Mouse (Mus musculus) adrenal gland, postnatal 10 days (tissue): ENCODE data around the gene Grin3a. TPM values are rescaled to one million over a fixed set of nuclear protein-coding genes. Genes with fewer than 3 reads are reported as not detected.

Experiments
- DNase-seq: peaks from one replicate; pipeline ENCODE4 v3.0.0; 2021; ENCODE audit warnings: mixed read lengths
- long read RNA-seq, 2 experiments: library from polyadenylated mRNA; stranded (forward); transcript quantifications; one replicate each; pipeline ENCODE4 v2.0.0; 2021
- total RNA-seq, 2 experiments: library from RNA; stranded (reverse); gene quantifications; 2 replicates each; pipeline ENCODE4 v1.2.3; 2021

Grin3a gene
- total RNA-seq: under 1 TPM; 0.36 to 0.48 TPM
- long read RNA-seq, experiment 1: 0 reads
- long read RNA-seq, experiment 2: 0 reads

DNA sequence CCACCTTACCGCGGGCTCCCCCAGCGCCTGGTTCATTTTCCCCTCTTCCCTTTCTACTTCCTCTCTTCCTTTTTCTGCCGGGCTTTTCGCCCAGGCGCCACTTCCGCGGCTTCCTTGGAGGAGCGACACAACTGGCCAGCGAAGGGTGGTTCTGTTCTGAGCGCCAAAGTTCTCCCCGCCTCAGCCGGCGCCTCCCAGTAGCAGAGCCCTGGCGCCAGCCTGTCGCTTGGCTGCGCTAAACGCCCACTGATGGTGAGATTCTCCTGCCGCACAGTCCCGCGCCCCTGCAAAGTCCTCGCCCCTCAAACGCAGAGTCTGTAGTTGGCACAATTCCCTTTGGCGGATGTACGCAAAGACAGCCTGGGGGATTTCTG is at the start of gene Grin3a:
Grin3a (minus strand) TSS at position 133 of the 374 bp plus-strand sequence.
- peak; percentile 56 for DNase-seq

DNA sequence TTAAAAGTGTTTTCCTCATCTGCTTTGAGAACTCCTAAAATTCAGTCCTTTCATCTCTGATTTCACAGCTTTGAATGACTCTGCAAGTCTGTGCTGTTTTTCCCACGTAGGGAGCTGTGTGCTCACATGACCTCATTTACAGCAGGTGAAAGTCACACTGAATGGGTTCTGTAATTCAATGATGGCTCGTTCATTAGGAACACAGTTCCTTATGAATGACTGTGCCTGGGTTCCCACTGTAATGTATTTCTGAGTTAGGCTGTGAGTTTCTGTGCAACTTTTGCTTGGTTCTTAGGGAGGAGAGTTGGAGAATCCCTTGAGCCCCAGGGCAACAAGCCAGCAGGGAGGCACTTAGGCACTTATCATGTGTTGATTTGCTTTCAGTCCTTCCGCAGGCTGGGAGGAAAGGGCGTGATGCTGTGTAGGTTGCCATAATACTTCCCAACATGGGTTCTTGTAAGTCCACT is 46.3 kb upstream of the Grin3a start:
- DNase-seq: peak; percentile 12

DNA sequence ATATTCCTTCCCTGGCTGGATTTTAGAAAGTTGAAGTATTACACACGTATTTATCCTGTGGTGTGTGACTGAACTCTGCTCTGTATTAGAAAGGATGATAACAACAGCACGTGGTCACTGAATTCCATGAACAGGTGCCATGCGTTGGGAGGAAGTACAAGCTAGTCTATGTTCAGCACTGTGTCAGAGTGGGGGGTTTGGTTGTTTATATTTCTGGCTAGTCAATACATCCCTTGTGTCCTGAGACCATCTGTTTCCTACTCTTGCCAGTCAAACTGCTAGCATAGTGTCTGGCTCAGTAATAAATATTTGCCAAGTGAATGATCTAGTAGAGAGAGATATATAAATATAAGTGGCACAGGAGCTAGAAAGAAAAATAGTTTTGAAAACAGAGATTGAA is 31.5 kb upstream of the Grin3a start:
- DNase-seq: no peak

- no peak for DNase-seq
Observed at GRCm38 (mm10) chr4:49860611-49861010, 15.1 kb upstream of the Grin3a start.

DNA sequence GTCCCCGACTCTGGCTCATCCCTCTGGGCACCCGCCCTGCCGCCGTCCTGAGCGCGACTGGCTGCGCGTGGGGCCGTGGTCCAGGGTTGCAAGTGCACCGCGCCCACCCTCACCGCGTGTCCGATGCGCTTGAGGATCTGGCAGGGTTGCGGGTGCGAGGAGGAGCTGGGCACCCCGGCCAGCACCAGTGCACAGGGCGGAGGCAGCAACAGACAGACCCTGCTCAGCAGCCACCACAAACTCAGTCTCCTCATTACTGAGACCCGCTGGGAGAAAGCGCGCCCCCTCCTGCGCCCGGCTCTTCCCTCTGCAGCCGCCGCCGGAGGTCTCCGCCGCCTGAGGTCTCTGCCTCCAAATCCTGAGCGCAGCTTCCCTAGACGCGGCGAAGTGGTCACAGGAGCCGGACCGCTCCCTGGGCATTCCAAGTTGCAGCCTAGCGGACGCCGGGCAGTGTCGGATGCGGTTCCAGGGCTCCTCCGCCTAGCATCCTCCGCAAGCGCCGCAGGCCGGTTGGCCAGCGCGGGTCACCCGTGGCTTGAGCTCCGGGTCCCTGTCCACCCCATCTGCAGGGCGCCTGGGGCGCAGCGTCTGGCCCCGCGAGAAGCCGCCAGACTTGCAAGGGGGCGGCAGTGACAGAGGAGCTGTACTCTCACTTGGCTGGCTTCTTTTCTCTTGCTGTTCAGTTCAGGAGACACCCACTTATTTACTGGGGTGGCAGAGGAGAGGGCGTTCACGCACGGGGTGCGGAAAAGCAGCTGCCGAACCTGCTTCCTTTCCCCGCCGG is 524 bp downstream of the Grin3a start:
- peak; percentile 7 for DNase-seq

GRCm38 (mm10) chr4:49844274-49844827 is 1.2 kb downstream of the Grin3a start:
- DNase-seq: no peak

- peak; percentile 5 for DNase-seq
Observed at GRCm38 (mm10) chr4:49843787-49844186, 1.8 kb downstream of the Grin3a start.

DNA sequence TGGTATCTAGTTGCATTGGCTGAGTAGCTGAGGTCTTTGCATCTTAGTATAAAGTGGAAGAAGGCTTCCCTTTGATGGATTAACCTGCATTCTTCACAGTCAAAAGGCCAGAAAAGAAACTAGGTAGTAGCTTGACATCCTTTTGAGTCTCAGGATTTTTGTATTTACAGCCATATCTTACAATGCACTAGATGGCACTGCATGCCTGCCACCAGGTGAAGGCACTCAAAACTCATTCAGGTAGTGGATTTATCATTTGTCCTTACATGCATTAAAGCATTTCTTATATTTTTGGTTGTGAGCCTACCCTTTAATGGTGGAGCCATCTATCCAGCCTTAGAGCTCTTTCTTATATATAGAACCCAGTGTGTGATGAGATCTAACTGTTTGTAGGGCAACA is 13.5 kb downstream of the Grin3a start:
- no peak for DNase-seq

DNA sequence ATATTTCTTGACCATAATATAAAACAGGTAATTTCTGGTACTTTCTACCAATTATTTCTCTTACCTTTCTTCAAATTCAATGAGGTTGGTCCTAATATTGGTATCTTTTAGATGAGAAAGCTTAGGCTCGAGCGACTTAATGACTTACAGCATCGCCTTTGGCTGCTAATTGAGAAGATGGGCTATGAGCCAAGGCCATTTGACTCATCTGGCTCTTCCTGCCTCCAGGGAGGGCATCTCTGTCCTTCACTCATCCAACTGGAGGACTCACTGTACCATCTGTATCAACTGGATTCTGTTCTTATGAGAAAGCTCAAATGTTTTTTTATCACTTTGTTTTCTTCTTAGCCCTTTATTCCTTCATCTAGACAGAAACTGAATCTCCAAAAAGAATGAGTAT is 31.7 kb downstream of the Grin3a start:
- DNase-seq: peak; percentile 23

GRCm38 (mm10) chr4:49806791-49807190 is 38.8 kb downstream of the Grin3a start:
- DNase-seq: no peak

- DNase-seq: no peak
Observed at GRCm38 (mm10) chr4:49799338-49799737, 46.2 kb downstream of the Grin3a start.

DNA sequence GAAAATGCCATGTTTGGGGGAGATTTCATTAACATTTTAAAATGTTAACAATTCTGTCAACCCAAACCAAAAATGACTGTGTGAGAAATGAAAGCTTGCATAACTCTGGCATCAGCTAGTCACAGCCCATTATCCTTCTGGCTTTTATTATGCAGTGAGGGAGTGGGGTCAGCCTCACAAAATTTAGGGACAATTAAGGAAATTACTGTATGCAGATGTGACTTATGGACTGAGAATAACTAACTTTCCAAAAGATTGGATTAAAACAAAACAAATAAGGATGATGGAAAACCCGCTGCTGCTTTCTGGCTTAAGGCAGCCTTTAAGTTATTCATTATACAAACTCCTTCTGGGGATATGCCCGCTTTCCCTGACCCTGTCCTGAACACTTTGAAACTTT is 56.6 kb downstream of the Grin3a start:
- DNase-seq: no peak

- DNase-seq: no peak
Observed at GRCm38 (mm10) chr4:49742847-49743246, 102.7 kb downstream of the Grin3a start.

GRCm38 (mm10) chr4:49741942-49742341 is 103.6 kb downstream of the Grin3a start:
- no peak for DNase-seq

GRCm38 (mm10) chr4:49740796-49741766 is 104.5 kb downstream of the Grin3a start:
- no peak for DNase-seq

- DNase-seq: no peak
Observed at GRCm38 (mm10) chr4:49739561-49739960, 106.0 kb downstream of the Grin3a start.

DNA sequence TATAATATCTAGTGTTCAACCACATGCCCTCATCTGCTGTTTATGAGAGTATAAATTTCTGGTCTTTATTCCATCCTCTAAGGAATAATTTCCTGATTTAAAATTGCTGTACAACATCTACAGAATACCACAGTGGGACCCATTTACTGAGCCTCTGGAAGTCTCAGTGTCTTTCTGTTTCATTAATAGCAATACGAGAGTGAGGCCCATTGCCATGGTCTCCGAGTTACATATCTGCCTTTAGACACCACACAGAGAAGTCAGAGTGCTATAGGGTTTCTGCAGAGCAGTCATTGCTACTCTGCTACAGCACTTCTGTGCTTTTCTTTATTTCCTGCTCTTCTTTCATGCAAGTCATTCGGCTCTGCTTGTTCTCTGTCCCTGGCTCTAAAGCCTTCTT is 116.2 kb downstream of the Grin3a start:
- no peak for DNase-seq

- no peak for DNase-seq
Observed at GRCm38 (mm10) chr4:49723908-49724307, 121.6 kb downstream of the Grin3a start.

DNA sequence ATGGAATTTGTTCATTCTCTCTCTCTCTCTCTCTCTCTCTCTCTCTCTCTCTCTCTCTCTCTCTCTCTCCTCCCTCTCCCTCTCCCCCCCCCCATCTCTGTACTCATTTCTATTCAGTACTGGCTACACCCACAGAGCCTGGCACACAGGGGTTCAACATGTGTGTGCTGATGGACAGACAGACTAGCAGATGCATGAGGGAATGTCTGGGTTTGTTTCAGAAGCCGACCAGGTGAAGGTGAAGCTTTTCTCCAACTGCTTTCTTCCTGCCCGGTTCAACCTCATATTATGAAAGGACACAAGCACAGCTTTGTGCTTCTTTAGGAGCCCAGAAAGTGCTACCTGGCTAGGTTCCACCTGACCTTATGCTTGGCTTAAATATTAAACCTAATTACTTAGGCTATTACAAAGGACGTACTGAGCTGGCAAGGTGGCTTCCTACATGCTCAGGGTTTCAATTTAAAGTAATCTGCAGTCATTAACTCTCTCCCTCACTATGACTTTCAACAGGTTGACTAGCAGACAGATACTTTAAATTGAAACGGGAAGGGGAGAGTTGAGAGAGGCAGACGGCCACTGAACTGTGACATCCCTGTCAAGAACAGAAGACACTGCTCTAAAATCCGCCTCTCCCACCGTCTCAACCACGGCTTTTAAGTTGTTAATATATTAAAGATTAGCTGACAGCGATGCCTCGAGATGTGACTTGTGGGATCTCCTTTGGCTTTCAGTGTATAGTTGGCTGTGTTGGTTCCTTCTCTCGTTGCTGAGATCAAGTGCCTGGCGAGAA is 153.9 kb downstream of the Grin3a start:
- DNase-seq: no peak

- DNase-seq: peak; percentile 48
Observed at GRCm38 (mm10) chr4:49688594-49689288, 156.8 kb downstream of the Grin3a start.

GRCm38 (mm10) chr4:49681812-49682211 is 163.7 kb downstream of the Grin3a start, which contains the start of gene Ppp3r2:
TSS of gene Ppp3r2 (minus strand) at chr4:49682024.
- DNase-seq: no peak
